Mouse (Mus musculus): ENCODE data around the gene Elovl6.

DNA sequence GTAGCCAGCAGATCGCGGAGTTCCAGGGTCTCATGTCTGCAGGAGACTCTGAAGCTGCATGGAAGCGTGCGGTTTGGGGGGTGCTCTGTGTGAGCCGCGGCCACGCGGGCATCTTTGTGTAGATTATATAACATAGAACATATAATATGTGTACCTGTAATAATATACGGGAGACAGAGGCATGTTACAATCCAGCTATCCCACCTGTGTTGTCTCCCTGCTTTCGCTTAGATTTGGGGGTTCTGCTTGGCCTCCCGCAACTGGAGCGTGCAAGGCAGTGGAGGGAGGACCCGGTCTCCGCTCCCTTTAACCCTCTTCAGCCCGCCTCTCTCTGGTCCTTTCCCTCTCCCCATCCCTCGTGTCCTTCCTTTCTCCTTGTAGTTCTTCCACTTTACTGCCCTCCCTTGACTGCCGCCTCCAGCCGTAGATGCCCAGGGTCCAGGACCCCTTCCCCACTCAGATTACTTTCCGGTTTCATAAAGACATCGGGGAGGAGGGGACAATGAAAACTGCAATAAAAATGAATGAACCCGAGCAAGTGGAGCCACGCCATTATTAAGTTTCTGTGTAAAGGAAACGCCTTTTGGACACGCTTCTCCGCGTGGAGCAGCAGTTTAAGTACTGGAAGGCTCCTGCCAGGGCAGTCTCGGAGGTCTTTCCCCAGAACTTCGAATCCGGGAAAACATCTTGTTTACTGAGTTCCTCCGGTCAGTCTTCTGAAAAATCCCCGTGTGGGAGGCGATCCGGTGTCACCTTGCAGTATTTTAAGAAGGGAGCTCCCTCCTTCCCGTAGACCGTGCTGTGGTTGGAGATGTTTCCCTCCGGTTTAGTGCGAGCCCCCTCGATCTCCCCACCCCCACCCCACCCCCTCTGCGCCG is 949 bp downstream of the Elovl6 start:
- TF ChIP-seq CTCF (conservative IDR thresholded peaks at IDR 0.05; ENCODE audit: low read length): no peak
- no peak for TF ChIP-seq NANOG (IDR thresholded peaks at IDR 0.05; ENCODE audit: borderline replicate concordance, low read length)
- no peak for TF ChIP-seq POU5F1 (IDR thresholded peaks at IDR 0.05; ENCODE audit: borderline replicate concordance, low read length)
